Mouse (Mus musculus) 416B (cell line): Measurements from ENCODE around the gene Hoxd1.

Source experiments
- DNase-seq: peaks from one replicate; pipeline ENCODE4 v3.0.0; 2011; ENCODE audit warnings: low read depth

Hoxd1 gene

DNA sequence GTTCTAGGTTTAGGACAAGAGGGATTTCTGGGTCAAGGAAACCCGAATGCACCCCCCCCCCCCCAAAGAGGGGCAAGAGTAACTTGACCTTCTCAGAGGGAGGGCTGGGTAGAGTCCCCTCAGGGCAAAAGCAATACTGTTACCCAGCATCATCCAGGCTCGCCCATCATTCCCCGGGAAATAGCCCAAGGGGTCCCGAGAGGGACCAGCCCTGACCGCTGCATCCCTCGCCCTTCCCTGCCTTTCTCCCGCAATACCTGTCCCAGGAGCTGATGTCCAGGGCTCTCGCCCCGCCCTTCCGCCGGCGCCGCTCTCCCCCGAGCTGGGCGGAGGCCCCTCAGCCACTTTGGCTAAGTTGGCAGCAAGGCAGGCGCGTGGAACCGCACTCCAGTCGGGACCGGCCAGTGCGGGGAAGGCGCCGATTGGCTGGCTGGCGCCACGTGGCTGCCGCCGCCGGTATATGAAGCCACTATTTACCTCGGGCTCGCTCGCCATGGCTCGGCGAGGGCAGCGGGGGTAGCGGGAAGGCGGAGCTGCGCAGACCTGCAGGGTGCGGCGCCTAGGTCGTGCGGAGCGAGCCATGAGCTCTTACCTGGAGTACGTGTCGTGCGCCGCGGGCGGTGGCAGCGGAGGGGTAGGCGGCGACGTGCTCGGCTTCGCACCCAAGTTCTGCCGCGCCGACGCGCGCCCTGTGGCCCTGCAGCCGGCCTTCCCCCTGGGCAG lies at the start of gene Hoxd1:
Hoxd1 (plus strand) TSS at position 459 of the 723 bp plus-strand sequence.
- DNase-seq: no peak

GRCm38 (mm10) chr2:74713239-74714150 lies 49.3 kb upstream of the Hoxd1 start:
- DNase-seq: no peak

GRCm38 (mm10) chr2:74714156-74714789 lies 48.5 kb upstream of the Hoxd1 start:
- no peak for DNase-seq

DNA sequence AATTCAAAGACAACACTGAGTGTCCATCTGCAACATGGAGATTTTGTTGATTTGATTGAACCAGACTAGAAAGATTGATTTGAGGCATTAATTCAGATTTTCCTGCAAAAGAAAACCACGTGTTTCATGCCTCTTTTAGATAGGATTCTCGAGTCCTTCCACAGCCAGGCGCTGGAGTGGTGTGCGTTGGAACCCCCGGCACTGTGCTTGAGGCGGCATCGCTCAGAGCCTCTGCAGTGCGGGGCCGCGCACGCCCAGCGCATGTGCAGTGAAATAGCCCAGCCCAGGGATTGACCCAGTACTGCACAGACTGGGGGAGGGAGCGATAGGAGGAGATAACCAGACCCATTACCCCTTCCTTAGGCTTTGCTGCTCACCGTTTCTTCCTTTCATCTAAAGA lies 47.9 kb upstream of the Hoxd1 start:
- no peak for DNase-seq

DNA sequence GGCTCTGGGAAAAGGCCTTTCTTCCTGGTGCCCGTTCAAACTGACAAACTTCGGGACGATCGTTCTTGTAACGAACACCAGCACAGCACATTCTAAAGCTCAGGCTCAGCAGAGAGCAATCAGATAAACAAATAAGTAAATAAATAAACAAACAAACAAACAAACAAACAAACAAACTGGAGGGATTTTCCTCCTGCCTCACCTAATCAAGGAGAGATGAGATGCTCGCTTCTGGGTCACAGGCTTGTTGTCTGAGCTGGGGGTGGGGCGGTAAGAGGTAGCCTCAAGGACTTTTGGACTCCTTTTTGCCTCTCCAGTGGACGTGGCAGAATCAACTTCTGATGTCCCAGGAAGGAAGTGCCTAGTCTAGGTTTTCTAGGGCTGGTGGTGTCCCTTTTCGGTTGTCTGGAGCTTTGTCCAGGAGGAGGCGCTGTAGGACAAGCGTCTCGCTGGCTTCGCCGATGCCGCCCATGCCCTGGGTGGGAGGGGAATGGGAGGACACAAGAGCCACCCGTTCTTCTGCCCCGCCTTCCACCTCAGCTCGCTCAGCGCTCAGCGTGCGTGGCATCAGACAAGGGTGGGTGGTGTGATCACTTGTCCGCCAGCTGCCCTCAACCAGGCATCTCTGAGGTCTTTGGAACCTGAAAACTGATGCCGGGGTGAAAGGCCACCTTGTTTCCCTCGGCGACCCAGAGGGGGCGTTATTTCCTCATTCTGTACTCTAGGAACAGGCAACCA lies 47.1 kb upstream of the Hoxd1 start:
- DNase-seq: peak; percentile 85

DNA sequence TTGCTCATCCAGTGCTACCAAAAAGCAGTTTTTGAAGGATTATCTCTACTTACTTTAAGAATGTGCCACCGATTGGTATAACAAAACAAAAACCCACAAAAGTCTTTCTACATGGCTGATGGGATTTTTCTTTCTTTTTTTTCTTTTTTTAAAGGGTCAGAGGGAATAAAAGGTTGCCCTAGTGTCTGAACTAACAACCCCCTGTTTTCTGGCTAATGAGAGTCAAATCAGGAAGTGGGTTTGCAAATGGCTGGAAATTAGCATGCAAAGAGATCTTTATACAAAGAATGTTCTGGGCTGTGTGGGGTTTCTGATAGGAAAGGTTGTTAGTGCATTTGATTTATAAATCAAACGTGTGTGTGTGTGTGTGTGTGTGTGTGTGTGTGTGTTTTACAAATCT lies 42.4 kb upstream of the Hoxd1 start:
- DNase-seq: no peak

DNA sequence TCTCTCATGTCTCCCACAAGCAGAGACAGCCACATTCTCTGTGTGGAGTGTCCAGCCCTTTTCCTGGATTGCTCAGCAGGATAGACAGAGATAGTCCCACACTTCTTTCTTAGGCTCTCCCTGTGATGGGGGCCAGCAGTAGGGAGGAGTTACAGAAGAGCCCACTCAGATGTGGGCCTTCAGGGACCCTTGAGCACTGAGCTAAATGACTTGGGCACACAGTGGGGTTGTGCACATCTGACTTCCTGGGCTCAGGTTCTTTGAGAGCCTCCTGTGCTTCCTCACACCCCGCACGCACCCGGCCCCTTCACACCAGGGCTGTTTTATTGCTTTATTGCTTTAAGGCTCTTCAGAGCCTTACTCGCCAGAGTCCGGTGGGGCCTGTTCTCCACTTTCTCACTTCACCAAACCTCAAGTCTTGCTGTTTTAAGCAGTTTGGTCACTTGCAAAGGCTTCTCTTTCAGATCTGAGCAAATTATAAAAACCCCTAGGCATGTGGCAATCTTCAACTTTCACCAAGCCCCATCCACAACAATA lies 41.8 kb upstream of the Hoxd1 start:
- no peak for DNase-seq

DNA sequence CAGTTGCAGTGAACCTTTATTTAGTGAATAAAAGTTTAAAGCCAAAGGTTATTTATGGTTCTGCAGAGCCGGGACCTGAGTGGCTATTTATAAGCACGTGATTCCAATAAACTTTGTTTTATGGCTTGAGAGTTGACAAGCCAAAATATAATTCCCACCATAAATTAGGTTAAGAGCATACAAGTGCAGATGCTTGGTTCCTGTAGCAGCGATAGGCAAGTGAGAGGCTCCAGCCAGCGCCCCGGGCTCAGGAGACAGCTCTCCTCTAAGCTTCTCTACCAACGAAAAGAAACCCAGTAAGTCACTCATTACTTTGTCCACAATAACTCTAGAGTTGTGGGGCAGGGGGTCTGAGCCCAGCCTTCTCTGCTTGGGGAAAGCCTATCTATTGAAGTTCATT lies 40.9 kb upstream of the Hoxd1 start:
- DNase-seq: no peak

DNA sequence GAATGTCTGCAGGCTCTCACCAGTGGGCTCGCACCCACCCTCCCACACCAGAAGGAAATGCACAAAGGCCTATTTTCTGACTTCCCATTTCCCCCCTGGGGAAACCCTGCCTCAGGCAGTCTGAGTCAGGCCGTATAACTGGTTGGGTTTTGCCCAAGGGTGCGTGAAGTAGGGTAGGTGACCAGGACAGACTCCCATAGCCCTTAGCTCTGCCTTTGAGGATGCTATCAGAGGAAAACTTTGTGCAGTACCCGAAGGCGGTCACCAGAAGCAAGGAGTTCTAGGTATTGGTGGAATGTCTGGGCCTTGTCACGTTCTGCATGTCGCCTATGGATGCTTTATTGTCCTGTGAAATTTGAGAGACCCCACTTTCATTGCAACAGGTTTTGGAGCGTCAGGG lies 39.8 kb upstream of the Hoxd1 start:
- no peak for DNase-seq

GRCm38 (mm10) chr2:74724244-74725015 lies 38.4 kb upstream of the Hoxd1 start:
- peak; percentile 12 for DNase-seq

DNA sequence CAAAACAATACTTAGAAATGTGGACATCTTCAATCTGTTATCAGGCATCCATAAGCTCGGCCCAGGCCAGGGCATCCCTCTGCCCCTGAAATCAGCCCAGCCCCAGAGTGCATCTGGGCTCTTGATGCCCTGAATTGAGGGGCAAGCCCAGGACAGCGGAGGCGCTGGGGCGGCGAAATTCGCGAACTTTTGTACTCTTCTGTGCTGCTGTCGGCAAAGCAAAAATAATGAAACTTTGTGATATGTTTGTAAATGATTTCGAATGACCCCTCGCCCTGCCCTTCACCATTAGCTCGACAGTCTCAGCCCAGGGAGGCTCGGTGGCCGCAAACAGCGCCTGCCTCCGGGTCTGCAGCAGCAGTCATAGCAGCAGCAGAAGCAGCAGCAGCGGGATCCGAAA lies 37.6 kb upstream of the Hoxd1 start:
- no peak for DNase-seq

DNA sequence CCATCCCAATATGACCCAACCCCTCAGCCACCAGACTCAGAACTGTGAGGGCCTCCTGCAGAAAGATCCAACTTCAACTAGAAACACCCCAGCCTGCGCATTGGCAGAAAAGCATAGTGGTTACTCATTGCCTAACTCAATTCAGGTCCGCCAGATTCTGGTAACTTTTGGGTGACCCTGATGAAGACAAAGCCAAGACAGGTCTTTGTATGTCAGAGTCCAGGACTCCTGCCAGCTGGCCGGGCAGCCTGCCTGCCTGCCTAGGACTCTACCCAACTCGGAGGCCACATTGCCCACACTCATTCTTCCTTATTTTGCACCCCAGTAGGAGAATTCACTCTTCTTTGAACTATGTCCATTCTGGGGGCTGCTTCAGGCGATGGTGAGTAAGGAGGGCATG lies 36.2 kb upstream of the Hoxd1 start, which contains the start of gene Gm28230:
Gm28230 (plus strand) TSS at position 178 of the 400 bp plus-strand sequence.
- no peak for DNase-seq

- no peak for DNase-seq
These were observed 35.7 kb upstream of the Hoxd1 start for GRCm38 (mm10) chr2:74726973-74727639.

GRCm38 (mm10) chr2:74727640-74728302 lies 35.0 kb upstream of the Hoxd1 start:
- no peak for DNase-seq

DNA sequence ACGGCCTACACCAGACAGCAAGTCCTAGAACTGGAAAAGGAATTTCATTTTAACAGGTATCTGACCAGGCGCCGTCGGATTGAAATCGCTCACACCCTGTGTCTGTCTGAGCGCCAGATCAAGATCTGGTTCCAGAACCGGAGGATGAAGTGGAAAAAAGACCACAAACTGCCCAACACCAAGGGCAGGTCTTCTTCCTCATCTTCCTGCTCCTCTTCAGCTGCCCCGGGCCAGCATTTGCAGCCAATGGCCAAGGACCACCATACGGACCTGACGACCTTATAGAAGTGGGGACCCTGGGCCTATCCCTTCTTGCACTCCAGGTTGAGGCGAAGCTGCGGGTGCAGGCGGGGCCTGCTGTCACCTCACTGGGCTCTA lies 34.5 kb upstream of the Hoxd1 start:
- DNase-seq: no peak

DNA sequence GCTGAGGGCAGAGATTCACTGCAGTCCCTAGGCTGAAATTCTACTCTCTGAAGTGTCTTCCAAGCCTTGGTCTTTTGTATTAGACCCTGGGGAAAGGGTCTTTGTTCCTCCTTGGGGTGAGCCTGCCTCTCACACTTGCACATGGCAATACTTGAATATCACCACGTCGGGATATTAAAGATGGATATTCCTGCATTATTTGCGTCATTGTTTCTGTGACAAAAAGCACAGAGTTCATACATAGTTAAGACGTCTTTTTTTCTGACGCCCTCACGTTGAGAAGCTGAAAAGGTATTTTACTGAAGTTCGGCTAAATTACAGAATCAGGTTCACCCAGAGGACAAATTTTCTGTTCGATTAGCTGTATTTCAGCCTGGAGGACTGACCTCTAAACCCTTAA lies 32.4 kb upstream of the Hoxd1 start:
- DNase-seq: no peak

DNA sequence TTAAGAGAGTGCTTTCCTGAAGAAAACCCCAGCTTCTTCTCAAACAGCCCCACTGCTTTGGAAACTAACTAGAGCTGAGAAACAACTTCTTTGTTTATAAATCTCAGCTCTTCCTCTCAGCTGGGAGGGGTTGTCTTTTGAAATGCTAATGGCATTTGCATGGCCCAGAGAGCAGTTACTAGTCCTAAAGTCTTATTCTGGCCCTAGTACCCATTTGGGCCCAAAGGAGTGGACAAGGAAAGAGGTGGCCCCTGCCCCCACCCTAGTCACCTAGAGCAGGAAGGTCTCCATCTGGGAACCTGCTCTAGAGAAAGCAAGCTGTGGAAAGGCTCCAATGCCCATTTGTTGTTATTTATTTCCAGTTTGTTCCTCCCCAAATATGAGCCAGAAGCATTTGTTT lies 31.7 kb upstream of the Hoxd1 start:
- no peak for DNase-seq

DNA sequence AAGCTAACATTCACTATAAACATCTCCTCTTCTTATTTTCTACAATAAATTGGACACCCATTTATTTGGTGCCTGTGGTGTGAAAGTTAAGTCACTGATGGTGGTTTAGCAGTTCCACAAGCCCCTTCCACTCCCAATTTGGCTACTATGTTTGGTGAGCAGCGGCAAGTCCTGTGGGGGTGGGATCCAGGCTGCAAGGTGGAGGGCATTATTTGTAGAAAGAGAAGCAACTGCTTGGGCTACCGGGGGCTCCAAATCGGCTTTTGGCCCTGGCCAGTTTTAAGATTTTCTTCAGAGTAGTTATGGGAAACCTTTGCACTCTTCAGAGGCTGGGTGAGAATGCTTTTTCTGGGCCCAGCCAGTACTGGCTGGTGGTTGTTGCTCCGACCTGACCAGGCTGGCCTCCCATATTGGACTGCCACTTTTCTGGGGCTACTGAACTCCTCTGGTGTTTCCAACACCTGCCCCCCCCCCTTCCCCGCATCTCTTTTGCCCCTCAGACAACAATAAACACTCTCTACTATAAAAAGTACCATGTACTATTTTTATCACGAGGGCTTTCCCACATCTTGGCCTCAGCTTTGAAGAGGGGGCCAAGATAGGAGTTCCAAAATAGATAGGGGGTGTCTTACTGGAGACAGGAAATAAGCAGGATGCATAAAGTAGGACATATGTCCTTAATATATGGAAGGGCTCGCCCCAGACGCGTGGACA lies 30.8 kb upstream of the Hoxd1 start:
- DNase-seq: no peak
